Mouse (Mus musculus): ENCODE results near the gene Ptpn9.

DNA sequence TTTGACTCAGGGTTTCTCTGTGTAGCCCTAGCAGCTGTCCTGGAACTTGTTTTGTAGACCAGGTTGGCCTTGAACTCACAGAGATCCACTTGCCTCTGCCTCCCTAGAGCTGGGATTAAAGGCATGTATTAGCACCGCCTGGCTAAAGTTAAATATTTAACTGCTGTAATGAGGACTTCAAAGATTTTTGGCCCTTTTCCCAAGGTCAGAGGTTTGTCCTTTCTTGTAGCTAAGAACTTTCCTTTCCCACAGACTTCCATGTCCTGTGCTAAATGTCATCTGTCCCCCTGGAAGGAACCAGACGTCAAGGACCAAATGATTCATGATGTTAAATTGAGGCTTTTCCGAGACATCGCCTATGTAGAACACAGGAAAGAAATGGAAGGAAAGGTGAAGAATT is 8.3 kb downstream of the Ptpn9 start:
- TF ChIP-seq POLR2A (IDR thresholded peaks at IDR 0.05; ENCODE audit: low read depth, low read length) (no peak), CTCF (conservative IDR thresholded peaks at IDR 0.05; ENCODE audit: insufficient read depth, insufficient read length, low read depth, low read length) (no peak)

Measured in kidney, adult 2 months (tissue).